Mouse (Mus musculus) megakaryocyte, embryonic 14.5 days (primary cell): ENCODE results near the gene Chd1l.

Experiments
- FLI1 ChIP-seq: IDR thresholded peaks from 2 replicates; pipeline ENCODE4 v1.6.1; 2012; ENCODE audit warnings: low read length, inconsistent platforms, mixed read lengths
- GATA1 ChIP-seq: IDR thresholded peaks from 3 replicates; pipeline ENCODE4 v1.6.1; 2012; ENCODE audit warnings: mixed read lengths, low read length, inconsistent platforms, borderline replicate concordance

- no peak for TF ChIP-seq GATA1
- TF ChIP-seq FLI1, result no peak
These were observed 21.4 kb upstream of the Chd1l start for GRCm38 (mm10) chr3:97631258-97631860.
